Mouse (Mus musculus): ENCODE data around the gene Olfr809.

Gene Olfr809

GRCm38 (mm10) chr10:129774338-129774737 lies at the start of gene Olfr809:
TSS of gene Olfr809 (plus strand) at chr10:129774638.
- DNase-seq, result no peak

- no peak for DNase-seq
Measured at GRCm38 (mm10) chr10:129729275-129729674, 45.2 kb upstream of the Olfr809 start, which contains the start of gene Olfr805. TSS of gene Olfr805 (minus strand) at chr10:129729375.

- DNase-seq, result no peak
Measured at GRCm38 (mm10) chr10:129741821-129742220, 32.6 kb upstream of the Olfr809 start, which contains the start of gene Olfr806. TSS of gene Olfr806 (minus strand) at chr10:129741921.

GRCm38 (mm10) chr10:129757693-129758092 lies 16.7 kb upstream of the Olfr809 start, which contains the start of gene Olfr807:
TSS of gene Olfr807 (minus strand) at chr10:129757793.
- no peak for DNase-seq

GRCm38 (mm10) chr10:129765182-129765581 lies 9.3 kb upstream of the Olfr809 start, which contains the start of gene Olfr808:
TSS of gene Olfr808 (plus strand) at chr10:129765482.
- no peak for DNase-seq

- DNase-seq, result no peak
Measured at GRCm38 (mm10) chr10:129778123-129778522, 3.7 kb downstream of the Olfr809 start.

- no peak for DNase-seq
Measured at GRCm38 (mm10) chr10:129794817-129795216, 20.4 kb downstream of the Olfr809 start, which contains the start of gene Olfr810. TSS of gene Olfr810 (minus strand) at chr10:129794917.

- no peak for DNase-seq
Measured at GRCm38 (mm10) chr10:129804296-129804695, 29.9 kb downstream of the Olfr809 start, which contains the start of gene Olfr811. TSS of gene Olfr811 (minus strand) at chr10:129804396.
